Mouse (Mus musculus) embryonic facial prominence, embryonic 11.5 days (tissue): Measurements from ENCODE around the gene Thpo. TPM values are rescaled to one million over a fixed set of nuclear protein-coding genes. Genes with fewer than 3 reads are reported as not detected.

Experiments
- ATAC-seq: fragments of 200-750 bp; cut with Nextera tagmentation; replicated peaks from 2 replicates; pipeline ENCODE4 v1.8.0; 2017; ENCODE audit warnings: low read depth; ENCODE audit not compliant: insufficient number of reproducible peaks, low FRiP score, low TSS enrichment
- DNase-seq: peaks from one replicate; pipeline ENCODE4 v3.0.0-alpha.2; 2015; ENCODE audit warnings: low spot score
- H3K27ac ChIP-seq: fragments of 300-500 bp; sonication (generic); replicated peaks from 2 replicates; pipeline ENCODE4 v1.5.1; 2014; ENCODE audit warnings: mild to moderate bottlenecking, low read depth, low read length, control low read depth
- H3K27me3 ChIP-seq: fragments of 300-500 bp; sonication (generic); 2 replicates; pipeline ENCODE4 v1.6.1; 2014; ENCODE audit warnings: mild to moderate bottlenecking, low read length, moderate library complexity, mixed read lengths; ENCODE audit not compliant: control insufficient read depth, insufficient read depth
- H3K36me3 ChIP-seq: fragments of 300-500 bp; sonication (generic); replicated peaks from 2 replicates; pipeline ENCODE4 v1.6.1; 2014; ENCODE audit warnings: low read depth, mild to moderate bottlenecking, low read length, moderate library complexity, mixed read lengths; ENCODE audit not compliant: control insufficient read depth, insufficient read depth
- H3K4me1 ChIP-seq: fragments of 300-500 bp; sonication (generic); 2 replicates; pipeline ENCODE4 v1.6.1; 2014; ENCODE audit warnings: low read length, mixed read lengths; ENCODE audit not compliant: control insufficient read depth, insufficient read depth
- H3K4me2 ChIP-seq: fragments of 300-500 bp; sonication (generic); 2 replicates; pipeline ENCODE4 v1.6.1; 2014; ENCODE audit warnings: low read depth, mild to moderate bottlenecking, control low read depth, low read length, moderate library complexity
- H3K4me3 ChIP-seq: fragments of 300-500 bp; sonication (generic); 2 replicates; pipeline ENCODE4 v1.5.1; 2014; ENCODE audit warnings: low read depth, low read length, control low read depth
- H3K9ac ChIP-seq: fragments of 300-500 bp; sonication (generic); replicated peaks from 2 replicates; pipeline ENCODE4 v1.6.1; 2014; ENCODE audit warnings: mild to moderate bottlenecking, control low read depth, low read length
- H3K9me3 ChIP-seq: fragments of 300-500 bp; sonication (generic); replicated peaks from 2 replicates; pipeline ENCODE4 v1.6.1; 2016; ENCODE audit warnings: mild to moderate bottlenecking, low read length, inconsistent platforms, mixed read lengths; ENCODE audit not compliant: control insufficient read depth
- WGBS: fragments of 180-500 bp; shearing (Covaris S2); extraction: QIAGEN DNeasy Blood & Tissue Kit; methylation state at CpG from one replicate; pipeline ENCODE4 v1.1.7; 2014; 5-methylcytosine and 5-hydroxymethylcytosine counted together
- polyA plus RNA-seq: library from polyadenylated mRNA; unstranded; fragments of >200 nt; fragmentation: Nextera tagmentation; extraction: Ambion mirVana; gene quantifications from 2 replicates; pipeline ENCODE4 v1.2.1, GENCODE M21; 2014

The Thpo gene
- polyA plus RNA-seq, 1 experiment from 2014 or later, result 0.48 TPM

GRCm38 (mm10) chr16:20708220-20708938, 25.9 kb downstream of the Thpo start:
- H3K9ac ChIP-seq, result no peak overlapping the region
- H3K9me3 ChIP-seq, result no peaks in the 10 kb centered on the region
- no peak overlapping the region for H3K4me3 ChIP-seq
- H3K4me1 ChIP-seq, result no peaks in the 10 kb centered on the region
- 92% methylated on average over 21 of the region's 21 CpGs for WGBS
- peak; percentile 31; the same call in 1 of the 2 replicates for ATAC-seq
- no peak overlapping the region for H3K4me2 ChIP-seq
- peaks cover 3% of the 10 kb centered on the region for H3K36me3 ChIP-seq
- no peaks in the 10 kb centered on the region for H3K27me3 ChIP-seq
- no peak for DNase-seq
- no peak overlapping the region for H3K27ac ChIP-seq

- H3K36me3 ChIP-seq, result no peaks in the 10 kb centered on the region; the same call in none of the 2 replicates
- peaks cover 5% of the 10 kb centered on the region for H3K4me1 ChIP-seq
- no peak overlapping the region for H3K4me3 ChIP-seq
- H3K9me3 ChIP-seq, result no peaks in the 10 kb centered on the region
- DNase-seq (no peak), ATAC-seq (no peak)
- H3K27ac ChIP-seq, result no peak overlapping the region
- no peak overlapping the region for H3K9ac ChIP-seq
- WGBS, result 98% methylated on average over 2 of the region's 2 CpGs
- no peak overlapping the region for H3K4me2 ChIP-seq
- no peaks in the 10 kb centered on the region for H3K27me3 ChIP-seq
Observed at GRCm38 (mm10) chr16:20706407-20707055, 27.8 kb downstream of the Thpo start.

DNA sequence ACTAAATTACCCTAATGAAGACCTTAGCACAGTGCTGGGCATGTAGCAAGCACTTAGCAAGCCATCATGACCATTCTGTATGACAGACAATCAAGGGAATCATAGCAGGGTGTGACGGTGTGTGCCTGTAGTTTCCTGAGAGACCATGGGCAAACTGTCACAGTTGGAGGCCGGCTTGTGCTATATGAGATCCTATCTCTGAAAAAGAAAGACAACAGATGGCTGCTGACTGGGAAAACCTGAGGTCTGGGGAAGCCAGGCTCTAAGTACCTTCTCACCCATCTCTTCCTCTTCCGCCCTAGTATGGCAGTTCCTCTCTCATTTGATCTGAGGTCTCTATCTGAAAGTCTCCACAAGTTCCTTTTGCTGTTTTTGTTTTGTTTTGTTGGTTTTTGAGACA, 28.5 kb downstream of the Thpo start:
- peaks cover 8% of the 10 kb centered on the region for H3K4me1 ChIP-seq
- no peak overlapping the region for H3K4me3 ChIP-seq
- H3K4me2 ChIP-seq, result no peak overlapping the region
- ATAC-seq (no peak), DNase-seq (no peak)
- no peaks in the 10 kb centered on the region for H3K9me3 ChIP-seq
- no peak overlapping the region for H3K27ac ChIP-seq
- H3K9ac ChIP-seq, result no peak overlapping the region
- no peaks in the 10 kb centered on the region for H3K27me3 ChIP-seq
- WGBS, result 83% methylated on average over 3 of the region's 3 CpGs
- H3K36me3 ChIP-seq, result no peaks in the 10 kb centered on the region; the same call in none of the 2 replicates

GRCm38 (mm10) chr16:20703699-20704400, 30.5 kb downstream of the Thpo start:
- no peak for DNase-seq
- no peak overlapping the region for H3K4me2 ChIP-seq
- WGBS, result 88% methylated on average over 6 of the region's 6 CpGs
- H3K4me1 ChIP-seq, result peaks cover 8% of the 10 kb centered on the region
- H3K4me3 ChIP-seq, result no peak overlapping the region
- H3K9ac ChIP-seq, result no peak overlapping the region
- no peaks in the 10 kb centered on the region for H3K9me3 ChIP-seq
- H3K27ac ChIP-seq, result no peak overlapping the region
- H3K27me3 ChIP-seq, result no peaks in the 10 kb centered on the region
- no peaks in the 10 kb centered on the region; the same call in none of the 2 replicates for H3K36me3 ChIP-seq
- ATAC-seq, result no peak

DNA sequence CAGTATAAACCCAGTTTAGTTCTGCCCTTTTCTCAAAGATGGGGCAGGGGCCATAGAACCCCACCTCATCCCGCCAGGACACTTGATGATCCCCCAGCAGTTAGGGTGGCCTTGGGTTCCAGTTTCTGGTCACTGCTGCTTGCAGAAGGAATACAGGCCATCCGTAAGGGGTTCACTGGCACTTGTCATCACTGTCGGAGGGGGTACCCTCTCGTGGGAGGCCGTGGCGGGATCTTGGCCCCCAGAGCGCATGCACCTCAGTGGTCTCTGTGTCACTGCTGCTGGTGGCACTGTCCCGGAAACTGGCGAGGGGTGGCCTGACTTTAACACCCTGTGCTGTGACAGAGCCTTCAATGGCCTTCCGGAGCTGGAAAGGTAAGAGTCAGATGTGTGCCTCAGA, 31.2 kb downstream of the Thpo start:
- Histone ChIP-seq H3K4me2 (no peak overlapping the region), H3K27ac (no peak overlapping the region), H3K9me3 (no peaks in the 10 kb centered on the region), H3K4me1 (peaks cover 8% of the 10 kb centered on the region), H3K27me3 (no peaks in the 10 kb centered on the region), H3K36me3 (no peaks in the 10 kb centered on the region; the same call in none of the 2 replicates), H3K4me3 (no peak overlapping the region), H3K9ac (no peak overlapping the region)
- 92% methylated on average over 10 of the region's 10 CpGs for WGBS
- ATAC-seq (no peak), DNase-seq (no peak)

- WGBS, result 6% methylated on average over 8 of the region's 8 CpGs
- H3K4me3 ChIP-seq, result no peak overlapping the region
- peak overlapping the region; percentile 33 for H3K9ac ChIP-seq
- peak; percentile 83 for DNase-seq
- H3K9me3 ChIP-seq, result no peaks in the 10 kb centered on the region
- no peaks in the 10 kb centered on the region for H3K27me3 ChIP-seq
- no peak overlapping the region; the same call in 1 of the 2 replicates for H3K27ac ChIP-seq
- H3K4me2 ChIP-seq, result no peak overlapping the region
- H3K4me1 ChIP-seq, result peaks cover 8% of the 10 kb centered on the region
- no peaks in the 10 kb centered on the region; the same call in none of the 2 replicates for H3K36me3 ChIP-seq
- peak; percentile 71 for ATAC-seq
Observed at GRCm38 (mm10) chr16:20702522-20702893, 31.8 kb downstream of the Thpo start.

DNA sequence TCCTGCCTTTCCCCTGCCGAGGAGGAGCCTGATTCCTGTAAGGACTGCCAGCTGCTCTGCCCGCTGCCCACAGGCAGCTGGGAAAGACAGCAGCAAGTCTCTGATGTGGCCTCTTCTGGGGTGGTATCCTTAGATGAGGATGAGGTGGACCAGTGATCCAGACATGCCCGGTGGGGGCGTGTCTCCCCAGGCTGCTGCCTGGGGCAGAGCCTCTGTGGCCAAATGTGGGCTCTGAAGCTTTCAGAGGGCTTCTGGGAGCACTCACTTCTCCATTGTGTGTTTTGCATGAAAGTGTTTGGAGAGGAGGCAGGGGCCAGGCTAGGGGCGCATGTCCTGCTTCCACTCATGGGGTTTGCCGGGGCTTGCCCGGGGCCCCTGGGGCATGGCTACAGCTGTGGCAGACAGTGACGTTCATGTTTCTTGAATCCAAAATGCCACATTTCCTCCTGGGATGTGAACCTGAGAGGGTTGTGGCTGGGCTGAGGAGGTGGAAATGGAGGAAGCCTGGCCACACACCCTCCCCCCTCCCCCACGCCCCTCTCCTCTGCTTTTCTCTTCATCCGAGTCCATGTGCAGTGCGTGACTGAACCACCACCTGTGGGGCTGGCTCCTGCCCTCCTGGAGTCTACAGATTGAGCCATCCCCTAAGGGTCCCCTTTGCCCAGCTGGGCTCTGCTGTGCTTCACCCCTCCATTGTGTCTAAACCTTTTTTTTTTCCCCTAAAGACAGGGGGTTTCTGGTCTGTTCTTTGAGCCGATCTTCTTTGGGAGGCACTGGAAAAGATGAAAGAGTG, 32.4 kb downstream of the Thpo start:
- peaks cover 8% of the 10 kb centered on the region for H3K4me1 ChIP-seq
- H3K27me3 ChIP-seq, result no peaks in the 10 kb centered on the region
- DNase-seq, result peak; percentile 49
- peak overlapping the region; percentile 25 for H3K27ac ChIP-seq
- peak overlapping the region; percentile 50 for H3K9ac ChIP-seq
- 14% methylated on average over 12 of the region's 12 CpGs for WGBS
- peak; percentile 36; the same call in 1 of the 2 replicates for ATAC-seq
- H3K4me2 ChIP-seq, result 0 out of 2 replicates have a peak overlapping the region, but pooled peaks have one; percentile 2
- no peaks in the 10 kb centered on the region for H3K9me3 ChIP-seq
- no peak overlapping the region for H3K4me3 ChIP-seq
- H3K36me3 ChIP-seq, result no peaks in the 10 kb centered on the region; the same call in none of the 2 replicates
